Mouse (Mus musculus): ENCODE measurements around the gene Cd80. TPM values are rescaled to one million over a fixed set of nuclear protein-coding genes. Genes with fewer than 3 reads are reported as not detected.

The Cd80 gene
- polyA plus RNA-seq, 1 experiment = not detected

DNA sequence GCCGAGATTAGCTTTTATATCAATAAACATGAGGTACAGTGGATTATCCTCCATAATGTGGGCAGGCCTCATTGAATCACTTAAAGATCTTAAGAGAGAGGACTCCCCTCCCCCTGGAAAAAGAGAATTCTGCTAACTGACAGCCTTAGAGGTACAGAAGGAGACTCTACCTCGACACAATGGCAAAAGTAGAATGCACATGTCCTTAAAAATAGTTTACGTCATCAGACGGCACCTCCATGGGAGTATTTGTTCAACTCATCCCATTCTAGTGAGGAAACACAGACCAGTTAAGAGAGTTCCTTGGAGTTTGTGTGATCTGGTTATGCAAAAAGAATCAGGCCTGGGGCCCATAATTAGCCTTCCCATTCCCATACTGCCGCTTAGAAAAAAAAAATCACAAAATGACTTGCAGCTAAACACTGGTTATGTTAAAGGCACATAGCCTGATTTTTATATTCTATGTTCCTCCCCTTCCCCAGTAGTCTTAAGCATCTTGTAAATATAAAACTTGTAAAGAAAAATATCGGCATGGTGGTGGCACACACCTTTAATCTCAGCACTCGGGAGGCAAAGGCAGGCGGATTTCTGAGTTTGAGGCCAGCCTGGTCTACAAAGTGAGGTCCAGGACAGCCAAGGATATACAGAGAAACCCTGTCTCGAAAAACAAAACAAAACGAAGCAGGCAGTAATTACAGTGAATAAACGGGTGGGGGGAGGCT is 667 bp upstream of the Cd80 start:
- Histone ChIP-seq H3K27me3 (ENCODE audit: control insufficient read depth) (no peaks in the 10 kb centered on the region), H3K9me3 (ENCODE audit: control insufficient read depth, low read length) (no peaks in the 10 kb centered on the region), H3K36me3 (ENCODE audit: control insufficient read depth) (peaks cover 9% of the 10 kb centered on the region), H3K4me3 (replicated peaks) (no peak overlapping the region), H3K4me1 (ENCODE audit: control insufficient read depth) (peaks cover 47% of the 10 kb centered on the region)
- TF ChIP-seq TAL1 (IDR thresholded peaks at IDR 0.05; ENCODE audit: low read length) = no peak
- no peak for TF ChIP-seq GATA1 (IDR thresholded peaks at IDR 0.05; ENCODE audit: low read length)

DNA sequence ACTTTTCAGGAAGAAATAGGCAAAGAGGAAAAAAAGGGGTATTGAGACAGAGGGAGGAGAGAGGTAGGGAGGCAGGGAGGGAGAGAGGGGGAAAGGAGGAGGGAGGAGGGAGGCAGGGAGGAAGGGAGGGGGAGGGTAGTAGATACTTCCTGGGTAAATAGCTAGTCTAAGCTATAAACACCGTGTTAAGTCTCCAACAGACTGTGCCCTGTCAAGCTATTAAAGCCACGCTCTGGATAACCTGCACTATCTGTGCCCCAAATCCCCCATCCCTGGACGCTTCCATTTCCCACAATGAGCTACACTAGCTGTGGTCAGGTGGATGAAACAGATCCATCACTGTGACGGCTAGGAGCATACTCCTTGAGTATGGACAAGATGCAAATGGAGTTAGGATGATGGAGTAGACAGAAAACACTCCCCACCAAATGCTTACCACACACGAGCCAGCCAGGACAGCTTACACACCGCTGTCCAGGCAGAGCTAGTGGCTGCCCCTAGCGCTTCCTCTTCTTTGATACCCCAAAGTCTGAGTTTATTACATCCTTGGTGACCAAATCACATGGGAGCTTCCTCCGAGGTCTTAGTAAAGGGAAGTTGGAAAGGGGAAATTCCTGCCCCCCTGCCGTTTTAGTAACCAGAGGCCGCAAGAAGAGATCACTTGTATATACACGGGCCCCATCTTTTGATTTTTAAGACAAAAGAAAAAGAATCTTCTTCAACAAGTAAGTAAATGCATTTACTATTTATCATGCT is 1.6 kb downstream of the Cd80 start:
- H3K27me3 ChIP-seq (ENCODE audit: control insufficient read depth) = no peaks in the 10 kb centered on the region
- H3K9me3 ChIP-seq (ENCODE audit: control insufficient read depth, low read length) = no peaks in the 10 kb centered on the region
- TF ChIP-seq TAL1 (IDR thresholded peaks at IDR 0.05; ENCODE audit: low read length) (no peak), GATA1 (IDR thresholded peaks at IDR 0.05; ENCODE audit: low read length) (no peak)
- peaks cover 29% of the 10 kb centered on the region for H3K4me1 ChIP-seq (ENCODE audit: control insufficient read depth)
- H3K36me3 ChIP-seq (ENCODE audit: control insufficient read depth) = no peaks in the 10 kb centered on the region
- no peak overlapping the region for H3K4me3 ChIP-seq (replicated peaks)

DNA sequence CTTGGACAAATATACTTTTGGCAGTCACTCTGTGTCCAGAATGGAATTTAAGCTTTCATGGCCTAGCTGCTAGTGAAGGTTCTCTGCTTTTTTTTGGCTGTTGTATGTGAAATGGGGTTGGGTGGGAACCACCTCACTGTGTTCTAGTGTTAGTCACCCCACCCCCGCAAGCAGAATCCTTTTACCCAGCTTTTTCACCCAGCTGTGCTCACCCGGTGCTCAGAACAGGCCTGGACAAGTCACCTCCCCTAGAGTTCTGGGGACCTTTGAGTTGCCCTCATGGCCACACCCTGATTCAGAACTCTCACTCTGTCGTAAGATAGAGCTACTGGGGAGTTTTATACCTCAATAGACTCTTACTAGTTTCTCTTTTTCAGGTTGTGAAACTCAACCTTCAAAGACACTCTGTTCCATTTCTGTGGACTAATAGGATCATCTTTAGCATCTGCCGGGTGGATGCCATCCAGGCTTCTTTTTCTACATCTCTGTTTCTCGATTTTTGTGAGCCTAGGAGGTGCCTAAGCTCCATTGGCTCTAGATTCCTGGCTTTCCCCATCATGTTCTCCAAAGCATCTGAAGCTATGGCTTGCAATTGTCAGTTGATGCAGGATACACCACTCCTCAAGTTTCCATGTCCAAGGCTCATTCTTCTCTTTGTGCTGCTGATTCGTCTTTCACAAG is 3.4 kb downstream of the Cd80 start:
- no peak for TF ChIP-seq TAL1 (IDR thresholded peaks at IDR 0.05; ENCODE audit: low read length)
- no peak for TF ChIP-seq GATA1 (IDR thresholded peaks at IDR 0.05; ENCODE audit: low read length)
- Histone ChIP-seq H3K4me3 (replicated peaks) (no peak overlapping the region), H3K4me1 (ENCODE audit: control insufficient read depth) (peaks cover 18% of the 10 kb centered on the region), H3K36me3 (ENCODE audit: control insufficient read depth) (no peaks in the 10 kb centered on the region), H3K9me3 (ENCODE audit: control insufficient read depth, low read length) (no peaks in the 10 kb centered on the region), H3K27me3 (ENCODE audit: control insufficient read depth) (no peaks in the 10 kb centered on the region)

DNA sequence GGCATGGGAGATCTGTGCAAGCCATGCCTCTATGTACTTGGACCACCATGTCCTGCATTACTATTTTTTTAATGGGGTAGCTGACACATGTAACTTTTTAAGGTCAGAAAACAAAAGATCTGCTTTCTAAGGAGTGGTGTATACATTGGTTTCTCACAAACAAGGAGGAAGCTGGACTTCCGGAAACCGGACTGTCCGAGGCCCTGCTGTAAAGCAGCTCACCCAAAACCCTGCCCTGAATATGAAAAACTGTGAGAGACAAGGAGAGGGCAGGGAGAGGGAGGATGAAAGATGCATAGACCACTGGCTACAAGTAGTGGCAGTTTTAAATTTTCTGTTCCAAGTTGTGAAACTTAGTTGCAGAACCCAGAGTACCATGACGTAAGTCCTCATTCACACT is 4.6 kb downstream of the Cd80 start:
- H3K4me1 ChIP-seq (ENCODE audit: control insufficient read depth) = peaks cover 9% of the 10 kb centered on the region
- no peak overlapping the region for H3K4me3 ChIP-seq (replicated peaks)

DNA sequence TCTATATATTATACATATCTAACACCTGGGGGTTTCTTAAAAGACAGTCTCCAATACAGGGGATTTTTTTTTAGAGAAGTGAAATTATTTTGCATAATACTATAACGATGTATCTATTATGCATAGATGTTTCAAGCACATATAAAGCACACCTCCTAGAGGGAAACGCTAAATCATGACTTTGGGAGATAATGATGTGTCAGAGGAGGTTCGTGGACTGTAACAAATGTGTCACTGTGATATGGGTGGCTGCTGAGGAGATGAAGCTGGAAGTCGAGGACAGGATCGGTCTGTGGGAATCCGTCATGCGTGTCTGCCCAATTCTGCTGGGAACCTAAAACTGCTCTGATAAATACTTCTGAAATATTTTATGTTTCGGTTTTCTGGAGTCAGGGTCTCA is 6.4 kb downstream of the Cd80 start:
- H3K36me3 ChIP-seq (ENCODE audit: control insufficient read depth) = no peaks in the 10 kb centered on the region
- no peaks in the 10 kb centered on the region for H3K9me3 ChIP-seq (ENCODE audit: control insufficient read depth, low read length)
- no peaks in the 10 kb centered on the region for H3K27me3 ChIP-seq (ENCODE audit: control insufficient read depth)
- peaks cover 17% of the 10 kb centered on the region for H3K4me1 ChIP-seq (ENCODE audit: control insufficient read depth)
- TF ChIP-seq GATA1 (IDR thresholded peaks at IDR 0.05; ENCODE audit: low read length) (no peak), TAL1 (IDR thresholded peaks at IDR 0.05; ENCODE audit: low read length) (no peak)
- no peak overlapping the region for H3K4me3 ChIP-seq (replicated peaks)

More for the DNA sequence above, 4.6 kb downstream of the Cd80 start:
- no peaks in the 10 kb centered on the region for H3K36me3 ChIP-seq (ENCODE audit: control insufficient read depth)
- H3K27me3 ChIP-seq (ENCODE audit: control insufficient read depth) = no peaks in the 10 kb centered on the region
- TF ChIP-seq GATA1 (IDR thresholded peaks at IDR 0.05; ENCODE audit: low read length) (no peak), TAL1 (IDR thresholded peaks at IDR 0.05; ENCODE audit: low read length) (no peak)
- H3K9me3 ChIP-seq (ENCODE audit: control insufficient read depth, low read length) = no peaks in the 10 kb centered on the region

DNA sequence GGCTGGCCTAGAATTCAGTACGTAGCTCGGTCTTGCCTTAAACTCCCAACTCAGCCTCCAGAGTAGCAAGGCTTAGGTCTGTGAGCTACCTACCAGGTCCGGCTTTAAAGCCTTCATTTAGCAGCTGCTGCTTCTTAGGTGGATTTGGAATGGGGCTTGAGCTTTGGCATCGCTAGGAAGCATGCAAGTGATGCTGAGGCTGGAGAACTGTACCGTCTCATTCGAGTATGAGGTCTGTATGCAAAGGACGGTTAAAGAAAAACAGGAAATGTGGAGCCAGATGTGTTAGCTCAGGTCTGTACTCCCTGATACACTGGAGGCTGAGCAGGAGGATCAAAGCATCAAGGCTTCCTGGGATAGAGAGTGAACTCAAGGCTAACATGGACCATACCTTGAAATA is 6.8 kb downstream of the Cd80 start:
- no peaks in the 10 kb centered on the region for H3K9me3 ChIP-seq (ENCODE audit: control insufficient read depth, low read length)
- TF ChIP-seq GATA1 (IDR thresholded peaks at IDR 0.05; ENCODE audit: low read length) = no peak
- no peak for TF ChIP-seq TAL1 (IDR thresholded peaks at IDR 0.05; ENCODE audit: low read length)
- H3K36me3 ChIP-seq (ENCODE audit: control insufficient read depth) = no peaks in the 10 kb centered on the region
- H3K27me3 ChIP-seq (ENCODE audit: control insufficient read depth) = no peaks in the 10 kb centered on the region
- peaks cover 21% of the 10 kb centered on the region for H3K4me1 ChIP-seq (ENCODE audit: control insufficient read depth)
- H3K4me3 ChIP-seq (replicated peaks) = no peak overlapping the region

DNA sequence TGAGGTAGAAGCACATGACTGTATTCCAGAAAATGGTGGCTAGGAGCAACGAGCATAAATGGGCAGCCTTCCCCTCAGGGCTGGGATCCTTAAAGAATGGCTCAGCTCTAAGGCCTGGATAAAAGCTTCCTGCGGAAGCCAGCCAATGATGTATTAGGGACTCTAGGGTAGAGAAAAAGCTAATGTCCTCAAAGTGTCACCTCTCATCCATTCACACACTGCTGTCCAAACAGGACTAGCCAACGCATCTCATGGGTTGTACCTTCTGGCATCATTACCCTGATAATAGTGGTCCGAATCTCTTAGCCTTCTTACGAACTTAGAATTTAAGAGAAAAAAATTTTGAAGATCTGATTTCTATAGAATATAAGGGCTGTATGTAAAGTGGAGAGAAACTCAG is 7.9 kb downstream of the Cd80 start:
- Histone ChIP-seq H3K36me3 (ENCODE audit: control insufficient read depth) (no peaks in the 10 kb centered on the region), H3K4me1 (ENCODE audit: control insufficient read depth) (peaks cover 30% of the 10 kb centered on the region), H3K9me3 (ENCODE audit: control insufficient read depth, low read length) (no peaks in the 10 kb centered on the region), H3K27me3 (ENCODE audit: control insufficient read depth) (no peaks in the 10 kb centered on the region), H3K4me3 (replicated peaks) (no peak overlapping the region)
- no peak for TF ChIP-seq TAL1 (IDR thresholded peaks at IDR 0.05; ENCODE audit: low read length)
- no peak for TF ChIP-seq GATA1 (IDR thresholded peaks at IDR 0.05; ENCODE audit: low read length)

DNA sequence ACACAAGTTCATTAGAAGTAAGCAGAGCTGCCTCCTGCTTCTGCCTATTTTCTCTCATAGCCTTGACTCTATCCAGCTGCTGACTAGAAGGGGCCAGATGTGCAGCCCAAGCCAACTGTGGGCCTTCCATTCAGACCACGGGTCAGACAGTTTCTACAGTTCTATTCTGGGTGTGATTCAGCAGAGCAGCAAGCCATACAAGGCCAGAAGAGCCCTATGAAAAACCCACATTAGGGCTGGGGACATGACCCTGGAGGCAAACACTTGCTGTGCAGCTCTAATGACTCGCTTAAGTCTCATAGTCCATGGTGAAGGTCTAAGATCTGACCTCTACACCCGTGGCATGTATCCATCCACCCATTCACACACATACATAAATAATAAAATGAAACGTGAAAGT is 10.7 kb downstream of the Cd80 start:
- Histone ChIP-seq H3K27me3 (ENCODE audit: control insufficient read depth) (no peaks in the 10 kb centered on the region), H3K9me3 (ENCODE audit: control insufficient read depth, low read length) (no peaks in the 10 kb centered on the region), H3K4me1 (ENCODE audit: control insufficient read depth) (peaks cover 28% of the 10 kb centered on the region), H3K36me3 (ENCODE audit: control insufficient read depth) (no peaks in the 10 kb centered on the region), H3K4me3 (replicated peaks) (no peak overlapping the region)
- TF ChIP-seq TAL1 (IDR thresholded peaks at IDR 0.05; ENCODE audit: low read length) = no peak
- TF ChIP-seq GATA1 (IDR thresholded peaks at IDR 0.05; ENCODE audit: low read length) = no peak

Measured in erythroblast, embryonic 14.5 days (primary cell).